Mouse (Mus musculus) gastrocnemius, adult 18-20 months (tissue): ENCODE data around the gene Topaz1. TPM values are rescaled to one million over a fixed set of nuclear protein-coding genes. Genes with fewer than 3 reads are reported as not detected.
"Not testable (repeated sequence)": the region's sequence is repeated elsewhere in the genome, so short reads cannot be mapped to it uniquely, and the experiment has no call there.

ENCODE experiments used
- DNase-seq: peaks from one replicate; pipeline ENCODE4 v3.0.0; 2021; ENCODE audit warnings: low spot score
- total RNA-seq, 2 experiments: library from RNA; stranded (reverse); gene quantifications; 2 replicates each; pipeline ENCODE4 v1.2.3; 2021

The Topaz1 gene
- total RNA-seq, 2 experiments from 2014 or later, result not detected

DNA sequence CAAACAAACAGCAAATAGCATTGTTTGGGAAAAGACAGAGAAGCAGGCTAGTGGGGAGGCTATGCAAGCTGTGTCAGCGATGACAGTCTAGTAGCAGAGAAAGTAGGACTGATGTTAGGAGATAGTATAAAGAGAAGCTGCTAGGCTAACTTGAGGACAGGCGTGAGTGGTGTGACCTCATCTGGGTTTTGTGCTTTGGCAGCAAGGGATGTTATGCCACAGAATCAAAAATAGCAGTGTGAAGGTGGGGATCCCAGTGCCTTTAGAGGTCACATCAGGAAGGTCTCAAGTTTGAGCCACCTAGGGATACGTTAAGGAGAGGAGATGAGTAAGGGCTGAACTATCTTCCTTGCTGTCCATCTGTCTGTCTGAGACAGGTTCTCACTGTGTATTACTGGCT lies 63.1 kb downstream of the Topaz1 start:
- peak; percentile 52 for DNase-seq

DNA sequence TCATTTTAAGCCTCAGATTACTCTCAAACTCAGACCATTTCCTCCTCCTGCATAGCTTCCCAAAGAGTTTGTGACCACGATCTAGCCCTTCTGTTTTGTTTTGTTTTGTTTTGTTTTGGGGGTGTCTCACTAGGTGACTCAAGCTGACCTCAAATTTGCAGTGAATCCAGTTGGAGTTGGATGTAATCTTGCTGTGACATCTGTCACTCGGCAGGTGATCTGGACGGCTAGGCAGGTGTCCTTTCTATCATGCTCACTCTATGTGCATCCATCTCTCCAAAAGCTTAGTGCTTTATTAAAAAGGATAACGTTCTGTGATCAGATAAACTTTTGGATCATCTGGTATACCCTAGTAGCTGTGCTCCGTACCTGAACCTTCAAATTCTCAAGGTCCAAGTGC lies 65.2 kb downstream of the Topaz1 start:
- no peak for DNase-seq

DNA sequence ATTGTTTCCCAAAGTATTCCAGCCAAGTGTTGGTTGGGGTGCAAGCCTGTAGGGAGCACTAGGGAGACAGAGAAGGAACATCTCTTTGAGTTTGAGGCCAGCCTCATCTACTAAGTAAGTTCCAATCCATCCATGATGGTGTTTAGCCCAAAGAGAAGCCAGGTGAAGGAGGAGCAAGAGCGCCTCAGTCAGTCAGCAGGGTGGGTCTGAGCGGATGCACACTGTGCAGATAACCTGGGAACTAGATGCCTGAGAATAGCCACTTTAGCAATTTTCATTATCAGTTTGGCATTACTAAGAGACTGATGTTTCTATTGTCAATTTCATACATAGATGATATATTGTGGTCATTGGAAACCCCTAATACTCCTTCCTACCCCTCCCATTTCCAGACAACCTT lies 67.6 kb downstream of the Topaz1 start:
- DNase-seq, result no peak

DNA sequence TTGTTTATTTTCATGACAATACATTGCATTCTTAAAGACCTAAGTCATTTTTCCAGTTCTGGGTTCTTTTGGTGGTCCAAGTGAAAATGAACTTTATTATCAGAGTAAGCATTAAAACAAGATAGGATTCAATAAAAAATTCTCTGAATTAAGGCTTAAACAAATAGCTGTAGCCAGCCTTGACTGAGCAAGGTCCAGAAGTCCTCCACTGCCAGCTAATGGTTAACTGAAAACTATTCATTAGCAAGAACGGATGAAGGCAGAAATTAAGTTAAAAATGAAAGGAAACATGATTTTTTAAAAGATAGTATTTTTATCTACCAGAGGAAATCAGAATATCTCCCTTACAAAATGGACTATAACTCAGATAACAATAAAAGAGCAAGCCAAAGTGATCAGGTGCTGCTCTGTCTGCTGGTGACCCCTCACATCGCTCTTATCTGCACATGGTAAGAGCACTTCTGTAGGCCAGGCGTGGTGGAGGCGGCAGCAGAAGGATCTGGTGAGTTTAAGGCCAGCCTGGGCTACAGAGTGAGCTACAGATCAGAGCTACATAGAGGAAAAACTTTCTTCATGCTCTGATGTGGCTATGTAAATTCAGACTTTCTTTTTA lies 68.2 kb downstream of the Topaz1 start:
- no peak for DNase-seq

DNA sequence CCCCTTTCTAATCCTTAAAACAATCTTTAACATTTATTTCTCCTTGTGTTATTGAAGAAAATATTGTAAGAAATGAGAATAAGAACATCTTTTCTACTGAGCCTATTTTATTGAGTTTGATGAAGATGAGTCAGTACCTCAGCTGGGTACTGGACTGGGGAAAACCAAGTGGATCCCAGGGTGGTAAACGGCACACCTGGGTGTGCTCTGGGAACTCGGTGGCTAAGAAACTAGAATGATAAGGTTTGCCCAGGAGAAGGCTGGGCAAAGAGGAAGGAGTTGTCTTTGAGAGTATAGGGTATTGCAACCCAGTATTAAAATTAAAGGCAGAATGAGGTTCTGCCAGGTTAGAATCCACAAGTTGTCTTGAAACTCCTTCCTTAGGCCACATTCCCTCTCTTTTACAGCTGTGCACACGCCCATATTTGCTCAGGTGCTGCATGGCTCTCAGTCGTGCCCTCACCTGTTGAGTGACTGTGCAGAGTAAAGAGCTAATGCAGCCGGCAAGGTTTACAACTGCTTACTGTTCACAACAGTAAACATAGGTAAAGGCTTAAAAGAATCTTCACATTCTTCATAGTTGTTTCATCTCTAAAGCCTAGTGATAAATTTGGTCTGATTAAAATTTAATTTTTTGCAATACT lies 76.3 kb downstream of the Topaz1 start:
- DNase-seq, result no peak

DNA sequence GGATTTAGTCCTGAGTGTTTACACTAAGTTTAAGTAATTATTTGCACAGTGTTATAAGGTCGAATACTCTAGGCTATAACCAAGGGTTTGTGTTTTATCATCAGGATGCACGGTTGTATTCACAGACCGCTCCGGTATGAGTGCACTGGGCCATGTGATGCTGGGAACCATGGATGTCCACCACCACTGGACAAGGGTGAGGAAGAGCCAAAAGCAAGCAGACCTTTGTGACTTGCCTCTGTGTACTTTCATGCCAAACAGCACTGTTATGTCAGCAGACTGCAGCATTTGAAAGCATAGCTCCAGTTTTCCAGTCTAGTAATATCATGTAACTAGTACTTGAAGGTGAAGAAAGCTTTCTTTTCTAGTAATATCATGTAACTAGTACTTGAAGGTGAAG lies 79.6 kb downstream of the Topaz1 start:
- no peak for DNase-seq

DNA sequence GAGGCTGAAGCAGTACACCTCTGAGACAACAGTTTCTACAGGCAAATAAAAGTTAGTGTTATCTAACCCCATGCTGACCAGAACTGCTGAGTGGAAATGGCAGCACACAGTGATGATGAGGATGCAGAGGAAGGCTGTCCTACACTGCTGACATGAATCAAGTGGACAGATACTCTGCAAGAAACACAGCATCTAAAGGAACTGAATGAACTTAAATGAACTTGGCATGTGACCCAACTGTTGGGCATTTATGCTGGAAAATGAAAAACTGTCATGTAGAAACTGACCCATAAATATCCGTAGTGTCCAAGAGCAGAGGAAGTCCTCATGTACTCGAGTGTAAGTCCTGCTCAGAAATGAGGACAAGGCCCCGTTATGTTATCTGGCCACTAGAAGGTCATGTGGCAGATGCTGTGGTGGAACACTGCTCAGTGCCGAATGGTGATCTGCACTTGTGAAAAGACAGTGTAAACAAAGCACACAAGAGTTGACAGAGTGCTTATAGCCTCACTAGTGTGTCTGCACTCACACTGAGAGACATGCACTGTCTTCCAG lies 82.8 kb downstream of the Topaz1 start:
- no peak for DNase-seq

DNA sequence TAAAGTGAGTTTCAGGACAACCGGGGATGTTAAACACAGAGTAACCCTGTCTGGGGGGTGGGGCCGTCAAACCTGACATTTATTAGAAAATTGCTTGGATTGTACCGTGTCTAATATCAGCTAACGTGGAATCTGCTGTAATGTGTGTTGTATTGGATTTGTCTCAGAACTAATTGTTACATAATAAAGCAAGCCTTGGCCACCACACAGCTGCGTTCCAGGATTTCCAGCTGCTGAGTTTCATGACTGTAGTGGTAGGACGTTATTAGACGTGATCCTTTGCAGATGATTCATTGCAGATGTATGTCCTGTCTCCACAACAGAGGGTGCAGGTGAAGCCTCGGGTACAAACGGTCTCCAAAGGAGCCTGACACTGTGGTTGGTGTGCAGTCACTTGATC lies 89.0 kb downstream of the Topaz1 start:
- DNase-seq, result no peak

DNA sequence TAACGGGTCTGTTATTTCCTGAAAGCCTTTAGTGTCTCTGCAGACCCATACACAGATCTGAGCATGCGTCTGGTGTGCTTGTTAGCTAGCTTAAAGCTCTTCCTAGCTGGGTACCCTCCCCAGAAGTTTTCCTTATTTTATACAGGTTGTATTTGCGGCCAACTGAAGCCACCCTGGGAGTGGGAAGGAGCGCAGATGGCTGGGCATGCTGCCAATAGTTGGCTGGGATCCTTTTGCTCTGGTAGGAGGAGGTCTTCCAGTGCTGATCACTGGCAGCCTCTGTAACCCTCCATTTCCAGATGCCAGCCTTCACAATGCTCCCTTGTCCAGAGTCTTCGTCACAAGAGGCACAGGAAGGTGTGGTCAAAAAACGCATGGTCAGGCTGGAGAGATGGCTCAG lies 89.6 kb downstream of the Topaz1 start:
- DNase-seq, result no peak

DNA sequence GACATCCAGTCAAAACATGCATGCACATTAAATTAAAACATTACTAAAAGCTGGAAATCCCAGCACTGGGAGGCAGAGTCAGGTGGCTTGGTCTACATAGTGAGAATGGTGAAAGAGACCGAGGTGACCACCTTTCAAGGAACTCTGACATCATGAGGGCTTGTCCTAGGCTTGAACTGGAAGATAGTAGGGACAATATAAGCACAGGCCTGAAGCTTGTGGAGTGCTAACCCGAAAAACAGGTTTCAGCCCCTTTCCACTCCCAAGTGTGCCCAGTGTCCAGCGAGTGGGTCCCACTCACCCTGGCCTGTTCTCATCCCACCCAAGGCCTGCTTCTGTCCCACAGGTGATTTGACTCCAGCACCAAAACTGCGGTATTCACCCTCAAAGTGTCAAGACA lies 90.1 kb downstream of the Topaz1 start:
- no peak for DNase-seq

DNA sequence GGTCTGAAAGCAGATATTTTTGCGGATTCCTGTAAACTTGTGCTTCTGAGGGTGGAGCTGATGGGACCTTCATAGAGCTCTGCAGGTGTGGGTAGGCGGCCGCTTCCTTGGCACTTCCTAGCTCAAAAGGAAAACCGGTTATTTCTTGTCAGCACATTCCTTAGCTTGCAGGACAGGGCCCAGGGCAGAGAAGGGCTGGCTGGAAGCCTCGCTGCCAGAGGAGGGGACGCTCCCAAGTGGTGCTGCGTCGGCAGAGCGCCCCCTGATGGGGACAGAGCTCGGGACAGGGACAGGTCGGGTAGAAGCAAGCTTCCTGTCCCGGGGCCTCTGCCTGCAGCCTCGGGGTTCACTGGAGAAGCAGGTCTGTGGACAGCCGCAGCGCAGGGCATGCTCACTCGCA lies 90.5 kb downstream of the Topaz1 start:
- DNase-seq, result no peak

DNA sequence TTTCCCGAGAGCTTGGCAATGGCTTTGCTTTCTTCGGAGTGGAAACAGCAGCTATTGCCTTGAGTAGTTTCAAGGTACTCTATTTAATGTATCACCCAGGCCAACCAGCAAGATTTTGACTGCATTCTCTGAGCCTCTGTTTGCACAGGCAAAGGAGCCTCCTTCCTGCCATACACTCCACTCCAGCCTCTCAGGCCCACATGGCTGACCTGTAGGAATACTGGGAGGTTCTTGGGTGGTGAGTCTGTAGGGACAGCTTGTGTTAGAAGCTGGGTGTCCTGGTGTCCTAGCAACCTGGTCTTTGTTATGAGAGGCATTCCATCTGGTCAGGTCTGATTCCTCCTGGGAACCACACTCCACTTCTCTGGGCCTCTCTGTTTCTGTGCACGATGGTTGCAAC lies 96.6 kb downstream of the Topaz1 start, which contains the start of gene Gm35549:
Gene Gm35549, minus strand, starts transcription at position 276 of the 400 bp plus-strand sequence.
- DNase-seq, result no peak

DNA sequence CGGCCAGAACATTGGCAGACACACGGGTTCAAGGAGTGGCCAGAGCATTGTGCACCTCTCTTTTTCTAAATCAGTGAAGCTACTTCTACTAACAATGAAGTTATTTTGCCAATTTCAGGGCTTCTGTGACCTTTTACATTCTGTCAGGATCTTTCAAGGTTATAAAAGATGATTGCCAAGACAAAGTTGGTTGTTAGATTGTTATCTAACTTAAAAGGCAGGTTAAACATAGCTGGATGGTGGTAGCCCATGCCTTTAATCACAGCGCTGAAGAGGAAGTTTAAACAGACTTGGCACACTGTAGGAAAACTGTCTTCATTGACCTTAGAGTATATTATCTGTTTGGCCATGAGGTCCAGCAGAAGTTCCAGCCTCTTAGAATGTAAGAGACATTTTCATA lies 98.5 kb downstream of the Topaz1 start:
- DNase-seq, result no peak

DNA sequence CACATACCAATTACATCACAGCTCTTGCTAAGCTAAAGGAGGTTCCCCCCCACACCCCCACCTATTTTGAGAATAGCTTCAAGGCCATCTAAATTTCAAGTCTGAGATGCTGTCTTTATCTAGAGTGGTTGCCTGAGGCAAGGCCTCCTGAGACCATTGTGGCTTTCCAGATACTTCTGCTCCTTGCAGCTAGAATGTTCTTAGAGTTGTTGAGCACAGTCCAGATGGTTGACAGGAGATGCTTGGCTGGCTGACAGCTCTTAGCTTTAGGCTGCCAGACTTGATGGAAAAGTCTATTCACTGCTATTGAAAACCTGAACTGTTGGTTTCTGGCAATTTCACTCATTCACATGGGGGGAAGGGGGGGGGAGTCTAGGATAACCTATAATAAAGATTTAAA lies 99.0 kb downstream of the Topaz1 start:
- no peak for DNase-seq

DNA sequence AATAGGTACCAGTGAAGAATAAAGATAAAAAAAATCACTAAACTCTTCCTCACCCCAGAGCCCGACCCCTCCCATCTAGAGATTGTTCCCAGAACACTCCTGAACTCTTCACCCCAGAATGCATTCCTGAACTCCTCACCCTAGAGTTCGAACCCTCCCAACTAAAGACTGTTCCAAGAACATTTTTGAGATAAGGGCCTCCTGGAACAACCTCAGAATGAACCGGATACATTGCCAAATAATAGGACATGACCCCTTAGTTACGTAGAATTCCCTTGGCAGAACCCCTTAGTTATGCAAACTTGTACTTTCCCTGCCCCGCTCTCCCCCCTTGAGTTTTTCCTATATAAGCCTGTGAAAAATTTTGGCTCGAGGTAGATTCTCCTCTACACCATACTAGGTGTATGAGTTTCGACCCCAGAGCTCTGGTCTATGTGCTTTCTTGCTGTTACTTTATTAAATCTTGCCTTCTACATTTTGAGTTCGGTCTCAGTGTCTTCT lies 100.7 kb downstream of the Topaz1 start:
- DNase-seq, result not testable (repeated sequence)

Other genes starting within 250 kb of the Topaz1 start
- 10 to 100 TPM; 23.3 to 25.0 TPM for gene Tcaim, start 58.2 kb downstream of the Topaz1 start, total RNA-seq
- gene Gm35549, start 96.7 kb downstream of the Topaz1 start, total RNA-seq, result not detected
- 10 to 100 TPM; 34.8 to 35.6 TPM for gene Zfp445, start 118.7 kb downstream of the Topaz1 start, total RNA-seq
- gene Zkscan7, start 138.3 kb downstream of the Topaz1 start, total RNA-seq, result 1 to 10 TPM; 3.2 to 4.1 TPM
- under 1 TPM; 0.59 to 0.64 TPM for gene Zfp105, start 175.7 kb downstream of the Topaz1 start, total RNA-seq
- gene 1110059G10Rik, start 203.7 kb downstream of the Topaz1 start, total RNA-seq, result 1 to 10 TPM; 9.2 to 9.9 TPM
- gene Kif15, start 203.7 kb downstream of the Topaz1 start, total RNA-seq, result not detected